Mouse (Mus musculus): Measurements from ENCODE around the gene Ctbp2.
"Not testable (repeated sequence)": the region's sequence is repeated elsewhere in the genome, so short reads cannot be mapped to it uniquely, and the experiment has no call there.

The Ctbp2 gene

DNA sequence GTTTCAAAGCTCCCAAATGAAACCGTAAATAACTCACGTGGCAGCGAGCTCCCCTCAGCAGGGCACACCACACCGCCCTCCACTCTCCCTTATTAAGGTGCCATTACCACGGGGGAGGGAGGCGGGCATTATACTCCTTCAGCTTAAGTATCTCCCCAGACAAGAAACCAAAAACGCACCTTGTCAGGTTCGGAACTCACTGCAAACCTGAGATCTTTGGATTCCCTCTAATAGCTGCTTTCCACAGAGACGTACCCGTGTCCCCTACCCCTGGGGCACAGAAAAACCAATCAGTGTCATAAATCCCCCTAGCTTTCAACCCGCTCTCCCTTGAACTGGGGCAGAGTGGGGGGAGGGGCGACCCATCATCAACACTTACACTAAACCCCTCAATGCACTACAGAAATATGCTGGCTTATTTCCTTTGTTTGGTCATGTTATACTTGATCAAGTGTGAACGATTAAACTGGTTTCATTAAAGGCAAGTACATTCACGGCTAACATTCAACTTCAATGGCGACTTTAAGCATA, 3.9 kb downstream of the Ctbp2 start:
- in situ Hi-C loops (cut with MboI, MseI), result no loop called here

DNA sequence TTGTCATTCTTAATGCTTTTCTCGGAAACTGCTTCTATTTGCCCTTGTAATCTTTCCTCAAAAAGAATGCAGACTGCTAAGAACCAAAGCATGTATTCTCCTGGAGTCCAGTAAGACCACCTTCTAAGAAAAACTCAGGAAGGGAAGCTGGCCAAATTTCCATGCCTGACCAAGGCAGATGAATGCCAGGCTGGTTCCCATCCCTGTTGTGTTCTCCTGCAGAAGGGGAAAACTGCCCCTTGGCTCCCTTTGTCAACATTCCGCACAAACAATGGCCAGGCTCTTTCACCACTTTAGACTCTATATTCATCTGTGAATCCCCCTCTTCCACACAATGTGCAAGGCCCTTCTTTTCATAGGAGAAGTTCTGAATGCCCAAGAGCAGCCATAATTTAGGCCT, 6.3 kb downstream of the Ctbp2 start:
- in situ Hi-C loops (cut with MboI, MseI), result loop anchor here in 1 of 2 experiments (10.0 kb wide), 1 partner anchor 517 kb away; the partner anchor contains the start of gene Edrf1

GRCm38 (mm10) chr7:133116542-133116941, 7.6 kb downstream of the Ctbp2 start:
- in situ Hi-C loops (cut with MboI, MseI), result loop anchor here in 1 of 2 experiments (10.0 kb wide), 1 partner anchor 518 kb away; the partner anchor contains the start of gene Edrf1

DNA sequence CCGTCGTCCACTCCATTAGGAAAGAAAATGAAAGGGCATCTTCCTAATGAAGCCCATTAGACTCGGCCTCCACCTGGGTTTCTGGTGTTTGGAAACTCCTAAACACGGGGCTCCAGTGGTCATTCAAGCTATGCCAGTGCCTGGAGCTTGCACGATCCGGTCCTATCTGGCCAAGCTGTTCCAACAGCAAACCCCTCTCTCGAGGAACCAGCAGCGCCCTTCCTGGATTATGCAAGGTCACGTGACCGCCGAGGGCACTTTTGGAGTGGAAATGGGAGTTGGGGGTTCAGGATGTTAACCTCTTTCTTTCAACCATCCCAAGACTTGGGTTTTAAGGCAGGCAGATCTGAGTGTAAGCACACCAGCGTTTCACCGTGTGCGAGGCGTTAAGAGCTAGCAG, 8.3 kb downstream of the Ctbp2 start:
- in situ Hi-C loops (cut with MboI, MseI), result loop anchor here in 1 of 2 experiments (10.0 kb wide), 1 partner anchor 519 kb away; the partner anchor contains the start of gene Edrf1

GRCm38 (mm10) chr7:133114847-133115470, 9.2 kb downstream of the Ctbp2 start:
- in situ Hi-C loops (cut with MboI, MseI), result loop anchor here in 1 of 2 experiments (10.0 kb wide), 1 partner anchor 520 kb away; the partner anchor contains the start of gene Edrf1

- in situ Hi-C loops (cut with MboI, MseI), result loop anchor here in 1 of 2 experiments (10.0 kb wide), 1 partner anchor 521 kb away; the partner anchor contains the start of gene Edrf1
Observed at GRCm38 (mm10) chr7:133113185-133113895, 10.8 kb downstream of the Ctbp2 start.

- in situ Hi-C loops (cut with MboI, MseI), result loop anchor here in 1 of 2 experiments (10.0 kb wide), 1 partner anchor 522 kb away; the partner anchor contains the start of gene Edrf1
Observed at GRCm38 (mm10) chr7:133112351-133112831, 11.8 kb downstream of the Ctbp2 start.

DNA sequence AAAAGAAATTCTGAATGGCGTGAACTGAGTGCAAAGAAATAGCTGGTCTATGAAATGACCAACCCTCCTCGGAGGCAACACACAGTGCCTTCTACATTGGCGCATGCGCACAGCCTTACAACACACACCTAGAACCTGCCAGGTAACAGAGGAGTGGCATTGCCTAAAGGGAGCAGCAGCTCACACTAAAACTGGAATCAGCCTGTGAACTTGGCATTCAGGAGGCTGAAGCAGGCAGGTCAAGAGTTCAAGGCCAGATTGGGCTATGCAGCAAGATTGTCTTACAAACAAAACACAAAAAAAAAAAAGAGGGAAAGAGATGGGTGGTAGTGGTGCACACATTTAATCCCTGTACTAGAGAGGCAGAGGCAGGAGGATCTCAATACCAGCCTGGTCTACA, 14.7 kb downstream of the Ctbp2 start:
- in situ Hi-C loops (cut with MboI, MseI), result no loop called here

DNA sequence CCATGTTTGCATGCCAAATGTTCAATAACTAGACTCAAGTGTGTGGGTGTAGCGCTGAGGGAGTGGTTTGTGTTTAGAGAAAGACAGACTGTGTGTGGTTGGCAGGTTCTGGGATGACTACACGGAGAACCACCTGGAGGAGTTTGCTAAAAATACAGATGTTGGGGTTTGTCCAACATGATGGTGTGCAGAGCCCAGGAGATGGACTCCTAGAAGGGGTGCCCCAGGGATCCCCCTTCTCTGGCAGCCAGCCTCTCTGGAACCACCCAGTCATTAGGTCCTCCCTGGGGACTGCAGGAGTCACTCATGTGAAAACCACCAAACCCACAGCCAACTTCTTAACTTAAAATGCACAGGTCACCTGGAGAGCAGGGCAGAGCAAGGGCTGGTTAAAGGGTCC, 15.5 kb downstream of the Ctbp2 start:
- in situ Hi-C loops (cut with MboI, MseI), result no loop called here

- in situ Hi-C loops (cut with MboI, MseI), result no loop called here
Observed at GRCm38 (mm10) chr7:133102578-133102977, 21.6 kb downstream of the Ctbp2 start.

- in situ Hi-C loops (cut with MboI, MseI), result no loop called here
Observed at GRCm38 (mm10) chr7:133101070-133101469, 23.1 kb downstream of the Ctbp2 start.

DNA sequence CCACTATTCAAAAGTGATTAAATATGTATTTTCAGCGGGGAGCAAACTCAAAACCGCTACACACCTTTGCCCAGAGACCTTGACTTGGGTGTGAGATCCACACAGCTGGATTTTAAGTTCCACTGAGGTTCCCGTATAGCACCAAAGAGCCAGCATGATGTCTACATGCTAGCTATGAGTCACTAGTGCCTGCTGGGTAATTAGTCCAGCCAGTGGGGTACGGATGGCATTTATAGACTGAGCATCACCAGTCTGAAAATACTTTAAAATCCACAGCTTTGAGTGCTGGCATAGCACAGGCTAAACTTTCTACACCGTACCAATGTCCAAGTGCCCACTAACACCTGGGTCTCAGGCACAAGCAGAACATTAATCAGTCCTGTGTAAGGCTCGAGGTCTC, 24.0 kb downstream of the Ctbp2 start:
- in situ Hi-C loops (cut with MboI, MseI), result no loop called here

- in situ Hi-C loops (cut with MboI, MseI), result no loop called here
Observed at GRCm38 (mm10) chr7:133099266-133099665, 24.9 kb downstream of the Ctbp2 start.

GRCm38 (mm10) chr7:133098118-133098793, 25.9 kb downstream of the Ctbp2 start:
- in situ Hi-C loops (cut with MboI, MseI), result no loop called here

- in situ Hi-C loops (cut with MboI, MseI), result not testable (repeated sequence)
Observed at GRCm38 (mm10) chr7:133095610-133096009, 28.5 kb downstream of the Ctbp2 start.

GRCm38 (mm10) chr7:133094711-133095495, 29.3 kb downstream of the Ctbp2 start:
- in situ Hi-C loops (cut with MboI, MseI), result no loop called here

DNA sequence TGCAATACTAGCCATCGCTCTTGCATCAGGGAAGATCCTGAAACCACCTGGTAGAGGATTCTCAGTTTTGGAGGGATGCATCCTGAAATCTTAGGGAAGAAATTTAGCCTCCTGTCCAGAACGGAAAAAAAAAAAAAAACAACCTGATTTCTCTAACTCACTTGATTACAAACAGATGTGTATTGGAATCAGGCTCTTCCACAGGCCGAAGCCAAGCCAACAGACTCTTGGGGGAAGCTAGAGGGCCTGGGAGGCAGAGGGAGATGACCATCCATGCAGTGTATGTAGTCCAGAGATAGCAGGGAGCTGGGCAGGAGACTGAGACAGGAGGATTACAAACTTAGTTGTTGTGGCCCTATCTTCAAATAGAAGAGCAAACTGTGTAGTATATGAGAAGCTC, 30.0 kb downstream of the Ctbp2 start:
- in situ Hi-C loops (cut with MboI, MseI), result no loop called here

- in situ Hi-C loops (cut with MboI, MseI), result no loop called here
Observed at GRCm38 (mm10) chr7:133093731-133094130, 30.4 kb downstream of the Ctbp2 start.

- in situ Hi-C loops (cut with MboI, MseI), result no loop called here
Observed at GRCm38 (mm10) chr7:133090641-133091040, 33.5 kb downstream of the Ctbp2 start.

DNA sequence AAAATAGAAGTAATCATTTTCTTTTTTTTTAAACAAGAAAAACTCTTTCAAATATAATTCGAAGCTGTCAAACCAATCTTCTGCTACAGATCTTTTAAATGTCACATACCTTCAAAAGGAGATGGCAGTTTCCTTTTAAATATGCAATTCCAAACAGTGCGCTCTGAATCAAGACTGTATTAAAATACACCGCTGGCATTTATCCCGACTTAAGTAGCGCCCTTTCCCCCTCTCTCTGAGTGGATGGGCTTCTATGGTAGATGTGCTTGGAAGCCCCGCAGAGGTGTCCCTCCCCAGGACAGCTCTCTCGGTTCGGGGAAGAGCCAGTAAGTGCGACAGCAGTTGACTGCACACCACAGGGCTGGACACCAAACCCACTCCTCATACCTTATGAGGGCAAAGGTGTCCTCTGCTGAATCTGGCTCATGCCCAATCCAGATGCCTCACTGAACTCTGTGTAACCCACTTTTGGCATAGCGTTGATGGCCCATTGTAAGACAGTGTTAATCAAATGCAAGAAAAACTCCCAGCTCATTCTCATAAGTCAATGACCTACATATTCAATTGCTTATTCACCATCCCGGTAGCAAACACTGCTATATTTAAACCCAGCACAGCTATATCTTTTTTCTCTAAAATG, 34.4 kb downstream of the Ctbp2 start:
- in situ Hi-C loops (cut with MboI, MseI), result no loop called here

Measured in T-helper 17 cell (primary cell).